Mouse (Mus musculus) cerebellum, adult 2 months (tissue): ENCODE measurements around the gene Exosc6. TPM values are rescaled to one million over a fixed set of nuclear protein-coding genes. Genes with fewer than 3 reads are reported as not detected.
"Not testable (repeated sequence)": the region's sequence is repeated elsewhere in the genome, so short reads cannot be mapped to it uniquely, and the experiment has no call there.

Experiments used
- DNase-seq, 2 experiments: peaks; one replicate each; pipeline ENCODE4 v3.0.0; 2021
- H3K27ac ChIP-seq: fragments of 200-500 bp; 2 replicates; pipeline ENCODE4 v1.5.1; 2012; ENCODE audit warnings: low read length, control low read depth, inconsistent platforms; ENCODE audit not compliant: insufficient read depth
- H3K27me3 ChIP-seq: fragments of 200-500 bp; 2 replicates; pipeline ENCODE4 v1.6.1; 2012; ENCODE audit warnings: inconsistent platforms, mild to moderate bottlenecking, low read length, moderate library complexity; ENCODE audit not compliant: control insufficient read depth, insufficient read depth
- H3K4me1 ChIP-seq: fragments of 200-500 bp; 2 replicates; pipeline ENCODE4 v1.6.1; 2011; ENCODE audit warnings: low read length; ENCODE audit not compliant: control insufficient read depth, insufficient read depth
- H3K4me3 ChIP-seq: fragments of 200-500 bp; replicated peaks from 2 replicates; pipeline ENCODE3; 2011; ENCODE audit warnings: mild to moderate bottlenecking, low read depth, low read length, control low read depth; ENCODE audit not compliant: insufficient read depth
- CTCF ChIP-seq: fragments of 200-500 bp; IDR thresholded peaks from 2 replicates; pipeline ENCODE4 v1.5.1; 2011; ENCODE audit warnings: low read depth, mild to moderate bottlenecking, control low read depth, low read length, moderate library complexity, borderline replicate concordance; ENCODE audit not compliant: insufficient read depth
- POLR2A ChIP-seq: fragments of 200-500 bp; IDR thresholded peaks from 2 replicates; pipeline ENCODE4 v1.6.1; 2011; ENCODE audit warnings: low read length, control low read depth, borderline replicate concordance; ENCODE audit not compliant: insufficient read depth
- WGBS: fragments of 180-500 bp; shearing (Covaris S2); methylation state at CpG from one replicate; pipeline ENCODE4 v1.1.7; 2018; 5-methylcytosine and 5-hydroxymethylcytosine counted together
- polyA plus RNA-seq: library from polyadenylated mRNA; depleted of rRNA; stranded (reverse); fragments of >200 nt; gene quantifications from 2 replicates; pipeline ENCODE4 v1.2.3, GENCODE M21; 2012; rRNA removed

The Exosc6 gene
- polyA plus RNA-seq, 1 experiment: not detected

DNA sequence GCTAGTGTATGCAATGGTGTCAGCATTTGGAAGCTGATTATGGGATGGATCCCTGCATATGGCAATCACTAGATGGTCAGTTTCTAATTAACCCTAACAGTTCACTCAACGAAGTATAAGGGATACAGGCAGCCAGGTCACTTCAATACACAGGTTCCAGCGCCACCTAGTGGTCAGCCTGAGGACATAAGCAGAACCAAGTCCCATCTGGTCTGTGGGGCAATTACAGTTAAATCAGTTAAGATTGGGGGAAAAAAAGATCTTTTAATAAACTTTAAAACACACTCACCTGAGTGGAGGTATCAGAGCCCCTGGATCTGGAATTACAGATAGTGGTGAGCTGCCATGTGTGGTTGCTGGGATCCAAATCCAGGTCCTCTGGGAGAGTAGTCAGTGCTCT, 34.0 kb downstream of the Exosc6 start:
- Histone ChIP-seq H3K4me3 (no peak overlapping the region), H3K27me3 (no peaks in the 10 kb centered on the region), H3K27ac (no peak overlapping the region), H3K4me1 (peaks cover 2% of the 10 kb centered on the region; the same call in 1 of the 2 replicates)
- 0% methylated on average over 2 of the region's 2 CpGs for whole genome bisulfite sequencing
- TF ChIP-seq CTCF: peak; percentile 85
- TF ChIP-seq POLR2A: no peak
- peak; percentile 72 to 76 for DNase-seq

DNA sequence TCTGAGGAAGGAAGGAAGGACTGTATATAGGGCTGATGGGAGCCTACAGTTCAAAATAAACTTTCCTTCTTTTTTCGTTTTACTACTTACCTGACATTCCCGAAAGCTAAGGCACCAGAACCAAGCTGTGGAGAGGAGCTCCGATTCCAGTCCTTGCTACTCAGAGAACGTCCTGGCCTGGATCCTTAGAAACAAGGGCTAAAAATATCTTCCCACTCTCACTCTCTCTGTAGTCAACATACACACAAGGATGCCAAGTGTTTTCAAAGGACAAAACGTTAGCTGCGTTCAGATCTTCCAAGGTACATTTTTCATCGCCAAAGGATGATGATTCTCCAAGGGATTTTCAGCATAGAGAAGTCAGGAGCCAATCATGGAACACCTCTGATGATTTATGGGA, 35.6 kb downstream of the Exosc6 start:
- WGBS: 71% methylated on average over 7 of the region's 7 CpGs
- DNase-seq: no peak
- no peaks in the 10 kb centered on the region for H3K27me3 ChIP-seq
- no peak overlapping the region for H3K27ac ChIP-seq
- TF ChIP-seq CTCF: no peak
- no peak for TF ChIP-seq POLR2A
- peaks cover 2% of the 10 kb centered on the region; the same call in 1 of the 2 replicates for H3K4me1 ChIP-seq
- no peak overlapping the region for H3K4me3 ChIP-seq

- not testable (repeated sequence) for H3K4me3 ChIP-seq, H3K4me1 ChIP-seq, H3K27ac ChIP-seq, H3K27me3 ChIP-seq, DNase-seq
- 90% methylated on average over 5 of the region's 6 CpGs for WGBS
Measured at GRCm38 (mm10) chr8:111092326-111092725, 36.2 kb downstream of the Exosc6 start, which contains the start of gene Clec18a. Gene Clec18a (minus strand): TSS chr8:111092426.

DNA sequence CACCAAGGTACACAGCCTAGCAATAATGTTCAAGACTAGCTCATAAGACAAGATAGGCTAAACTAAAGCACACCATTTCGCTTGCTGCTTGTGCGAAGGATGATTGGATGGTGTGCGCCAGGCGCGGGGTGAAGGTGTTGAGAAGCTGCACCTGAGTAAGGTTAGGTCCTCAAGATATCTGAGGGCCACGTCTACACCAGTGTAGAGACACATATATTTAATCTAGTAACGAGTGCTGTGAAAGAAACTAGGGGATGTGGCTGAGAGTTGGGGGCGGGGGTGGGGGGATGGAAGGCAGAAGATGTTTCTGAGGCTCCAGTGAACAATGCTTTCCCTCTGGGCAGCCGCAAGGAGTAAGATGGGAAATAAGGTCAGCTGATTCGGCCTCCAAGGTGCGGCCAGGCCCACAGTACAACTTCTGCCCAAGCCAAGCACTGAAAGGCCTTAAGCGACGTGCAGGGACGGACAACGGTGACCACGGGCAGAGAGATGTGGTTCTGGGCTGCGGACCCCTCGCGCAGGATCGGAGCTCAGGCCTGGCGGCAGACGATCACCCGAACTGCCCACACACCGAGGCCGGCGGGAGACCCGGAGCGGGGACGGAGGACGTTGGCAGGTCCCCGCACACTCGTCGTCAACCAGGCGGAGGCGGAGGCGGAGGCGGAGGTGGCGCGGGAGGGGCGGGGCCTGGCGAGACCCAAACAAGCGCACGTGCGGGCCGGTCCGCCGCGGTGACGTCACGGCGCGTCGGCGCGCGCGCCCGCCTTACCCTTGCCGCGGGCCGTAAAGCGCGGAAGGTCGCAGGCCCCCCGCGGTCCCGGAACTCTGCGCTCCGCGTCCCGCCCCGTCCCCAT, 38.0 kb downstream of the Exosc6 start, which contains the start of gene Pdpr:
Gene Pdpr (plus strand): TSS at position 766 of the 854 bp plus-strand sequence.
- DNase-seq: peak; percentile 95
- H3K27ac ChIP-seq: peak within 1 kb of the TSS; percentile 91
- WGBS: 6% methylated on average over 50 of the region's 72 CpGs
- peak within 1 kb of the TSS; percentile 83 for H3K4me3 ChIP-seq
- no peaks in the 10 kb centered on the region for H3K27me3 ChIP-seq
- peaks cover 2% of the 10 kb centered on the region; the same call in 1 of the 2 replicates for H3K4me1 ChIP-seq
- no peak for TF ChIP-seq CTCF
- TF ChIP-seq POLR2A: peak; percentile 55

- under 1% methylated on average over 68 of the region's 69 CpGs for WGBS
- not testable (repeated sequence) for DNase-seq, H3K4me1 ChIP-seq, H3K27ac ChIP-seq, H3K27me3 ChIP-seq
- peak overlapping the region; percentile 83 for H3K4me3 ChIP-seq
Measured at GRCm38 (mm10) chr8:111094719-111095302, 38.7 kb downstream of the Exosc6 start.

Other genes with a start within 250 kb of the Exosc6 start
- 56.5 and 60.2 TPM in 2 replicates for gene Cog4, start 209.7 kb upstream of the Exosc6 start, polyA plus RNA-seq
- gene Sf3b3, start 209.6 kb upstream of the Exosc6 start, polyA plus RNA-seq: 44.5 and 49.9 TPM in 2 replicates
- 27.1 and 31.0 TPM in 2 replicates for gene Fuk, start 153.9 kb upstream of the Exosc6 start, polyA plus RNA-seq
- gene St3gal2, start 136.4 kb upstream of the Exosc6 start, polyA plus RNA-seq: 81.1 and 88.6 TPM in 2 replicates
- 29.4 and 32.1 TPM in 2 replicates for gene Ddx19a, start 58.5 kb upstream of the Exosc6 start, polyA plus RNA-seq
- gene Ddx19b, start 24.6 kb upstream of the Exosc6 start, polyA plus RNA-seq: 13.6 and 14.9 TPM in 2 replicates
- 101 and 108 TPM in 2 replicates for gene Aars, start 23.2 kb upstream of the Exosc6 start, polyA plus RNA-seq
- 0.41 and 0.57 TPM in 2 replicates for gene Clec18a, start 36.1 kb downstream of the Exosc6 start, polyA plus RNA-seq
- 17.3 and 19.6 TPM in 2 replicates for gene Pdpr, start 38.3 kb downstream of the Exosc6 start, polyA plus RNA-seq
- gene Glg1, start 202.9 kb downstream of the Exosc6 start, polyA plus RNA-seq: 74.1 and 78.5 TPM in 2 replicates
- gene Rfwd3, start 243.9 kb downstream of the Exosc6 start, polyA plus RNA-seq: 20.3 and 21.8 TPM in 2 replicates